Mouse (Mus musculus) heart, adult 8-10 months (tissue): ENCODE measurements around the gene Nenf. TPM values are rescaled to one million over a fixed set of nuclear protein-coding genes. Genes with fewer than 3 reads are reported as not detected.

Experiments used
- DNase-seq: peaks from one replicate; pipeline ENCODE4 v3.0.0; 2022; ENCODE audit warnings: low spot score
- total RNA-seq, 4 experiments: library from RNA; stranded (reverse); gene quantifications; 2 replicates each; pipeline ENCODE4 v1.2.4; 2022

Nenf gene
- total RNA-seq, 4 experiments from 2014 or later, result 90.1 to 115 (median 111) TPM

GRCm38 (mm10) chr1:191283110-191284040 lies 34.6 kb downstream of the Nenf start:
- no peak for DNase-seq

DNA sequence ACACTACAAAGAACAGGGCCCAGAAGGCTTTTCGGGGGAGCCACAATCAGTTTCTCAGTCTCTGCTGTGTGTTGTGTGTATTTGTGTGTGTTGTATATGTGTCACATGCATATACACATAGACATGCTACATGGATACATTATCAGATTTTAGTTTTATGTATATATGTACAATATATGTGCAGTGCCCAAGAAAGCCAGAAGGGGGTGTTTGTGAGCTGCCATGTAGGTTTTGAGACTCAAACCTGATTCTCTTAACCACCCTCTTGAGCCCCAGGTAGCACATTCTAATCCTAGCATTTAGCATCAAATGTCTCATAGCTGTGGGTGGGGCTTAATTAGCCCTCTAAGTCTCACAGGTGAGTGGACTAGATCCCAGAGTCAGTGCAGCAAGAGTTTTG lies 35.7 kb downstream of the Nenf start:
- no peak for DNase-seq

DNA sequence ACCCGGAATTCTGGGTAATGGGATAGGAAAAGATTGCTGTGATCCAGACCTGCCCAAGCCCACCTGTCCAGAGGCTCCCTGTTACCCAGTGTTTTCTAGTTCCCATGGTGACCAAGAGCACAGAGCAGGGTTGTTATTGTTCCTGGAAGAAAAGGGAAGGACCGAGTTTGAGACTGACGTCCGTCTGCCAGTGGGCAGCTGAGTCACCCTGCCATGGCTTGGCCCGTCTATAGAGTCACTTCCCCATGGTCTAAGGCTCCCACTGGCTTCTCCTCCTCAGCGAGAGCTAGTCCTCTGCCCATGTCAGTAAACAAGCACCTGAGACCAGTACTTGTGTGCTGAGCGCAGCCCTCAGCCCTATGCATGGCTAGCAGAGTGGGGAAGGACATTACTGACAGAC lies 36.8 kb downstream of the Nenf start:
- no peak for DNase-seq

GRCm38 (mm10) chr1:191278324-191278723 lies 39.7 kb downstream of the Nenf start:
- no peak for DNase-seq

DNA sequence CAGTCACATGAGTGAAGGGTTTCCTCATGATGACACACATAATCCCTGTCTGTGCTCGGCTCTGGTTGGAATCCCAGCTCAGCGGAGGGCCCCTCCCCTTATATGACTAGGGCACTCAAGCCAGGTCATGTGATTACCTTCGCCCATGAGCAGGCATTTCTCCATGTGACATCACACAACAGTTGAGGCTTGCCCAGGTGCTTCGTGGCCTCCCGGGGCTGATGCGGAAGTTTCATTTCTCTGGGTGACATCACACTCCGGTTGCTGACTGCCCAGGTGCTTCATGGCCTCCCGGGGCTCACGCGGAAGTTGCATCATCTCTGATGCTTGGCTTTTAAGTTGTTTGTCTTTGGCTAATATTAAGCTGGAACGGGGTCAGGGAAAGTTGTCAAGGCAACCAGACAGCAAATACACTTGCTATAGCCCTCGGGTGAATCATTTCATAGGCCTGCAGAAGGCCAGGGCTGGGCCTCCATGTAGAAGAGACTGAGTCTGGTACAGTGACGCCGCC lies 40.4 kb downstream of the Nenf start:
- DNase-seq, result peak; percentile 45

GRCm38 (mm10) chr1:191276181-191276580 lies 41.8 kb downstream of the Nenf start:
- DNase-seq, result no peak

DNA sequence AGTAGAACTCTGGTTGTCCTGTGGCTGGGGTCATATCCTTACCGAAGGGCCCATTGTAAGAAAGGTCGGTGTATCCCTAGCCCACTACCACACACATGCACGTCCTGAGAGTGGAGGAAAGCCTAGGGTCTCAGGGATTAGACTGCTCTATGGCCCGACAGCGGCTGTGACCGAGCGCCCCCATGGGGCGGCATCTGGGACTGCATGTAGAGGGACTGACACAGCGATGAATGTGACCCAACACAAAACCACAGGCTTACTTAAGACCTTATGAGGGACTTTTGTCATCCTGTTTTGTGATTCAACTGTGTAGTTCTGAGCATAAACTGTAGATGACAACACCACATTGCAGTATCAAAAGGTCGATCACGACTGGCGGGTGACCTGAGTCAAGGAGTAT lies 42.5 kb downstream of the Nenf start:
- peak; percentile 54 for DNase-seq

DNA sequence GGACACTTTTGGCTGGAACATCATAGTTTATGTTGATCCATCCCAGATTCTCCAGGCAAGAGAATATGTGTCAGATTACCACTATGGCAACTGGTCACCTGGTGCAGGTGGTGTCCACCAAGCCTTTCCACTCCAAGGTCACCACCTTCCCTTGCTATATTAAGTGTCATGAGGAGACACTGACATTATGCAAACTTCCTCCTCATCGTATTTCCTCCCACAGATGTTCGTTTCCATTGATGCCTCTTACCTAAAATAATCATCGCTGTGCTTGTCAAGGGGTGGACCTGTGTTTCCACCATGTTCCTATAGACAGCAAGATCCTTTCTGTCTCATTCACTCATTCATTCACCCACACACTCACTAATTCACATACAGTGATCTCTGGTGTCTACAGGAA lies 45.3 kb downstream of the Nenf start:
- DNase-seq, result no peak

GRCm38 (mm10) chr1:191269648-191269952 lies 48.4 kb downstream of the Nenf start:
- DNase-seq, result no peak

GRCm38 (mm10) chr1:191268797-191269647 lies 49.0 kb downstream of the Nenf start:
- DNase-seq, result no peak

- no peak for DNase-seq
Measured at GRCm38 (mm10) chr1:191267856-191268255, 50.1 kb downstream of the Nenf start.

DNA sequence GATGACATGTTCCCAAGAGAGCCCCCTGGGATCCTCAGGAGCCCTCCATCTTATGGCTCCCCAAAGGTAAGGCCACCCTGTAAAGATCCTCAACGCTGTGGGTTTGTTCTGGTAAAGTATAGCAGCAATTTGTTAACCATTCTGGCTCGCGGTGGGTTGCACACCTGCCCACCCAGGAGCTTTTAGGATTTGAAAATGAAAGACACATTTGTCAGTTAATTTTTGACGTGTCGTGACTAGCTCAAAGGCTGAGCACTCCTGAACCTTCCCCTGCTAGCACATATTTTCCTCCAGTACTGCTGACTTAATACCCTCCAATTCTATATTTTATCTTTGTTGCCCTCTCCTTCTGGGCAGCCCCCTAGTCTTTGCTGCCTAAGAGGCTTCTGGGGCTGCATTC lies 50.8 kb downstream of the Nenf start:
- no peak for DNase-seq

GRCm38 (mm10) chr1:191263471-191263870 lies 54.5 kb downstream of the Nenf start:
- DNase-seq, result no peak

DNA sequence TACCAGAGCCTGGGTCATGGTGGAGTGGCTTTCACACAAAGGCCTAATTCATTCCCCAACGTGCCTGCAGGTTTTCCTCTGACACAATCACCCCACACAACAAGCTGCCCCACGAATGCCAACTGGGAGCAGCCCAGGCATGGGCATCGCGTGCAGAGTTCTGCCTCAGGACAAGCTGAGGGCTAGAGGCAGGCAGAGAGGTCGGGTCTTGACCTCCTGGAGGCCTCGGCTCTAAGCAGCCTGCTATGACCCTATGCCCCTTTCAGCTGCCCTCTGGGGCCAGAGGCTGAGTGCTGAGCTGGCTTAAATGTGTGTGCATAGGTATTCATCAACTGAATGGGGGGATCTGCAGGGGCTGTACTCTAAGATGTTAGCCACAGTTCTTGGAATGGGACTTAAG lies 56.1 kb downstream of the Nenf start:
- DNase-seq, result no peak

- DNase-seq, result no peak
Measured at GRCm38 (mm10) chr1:191259661-191260060, 58.3 kb downstream of the Nenf start.

DNA sequence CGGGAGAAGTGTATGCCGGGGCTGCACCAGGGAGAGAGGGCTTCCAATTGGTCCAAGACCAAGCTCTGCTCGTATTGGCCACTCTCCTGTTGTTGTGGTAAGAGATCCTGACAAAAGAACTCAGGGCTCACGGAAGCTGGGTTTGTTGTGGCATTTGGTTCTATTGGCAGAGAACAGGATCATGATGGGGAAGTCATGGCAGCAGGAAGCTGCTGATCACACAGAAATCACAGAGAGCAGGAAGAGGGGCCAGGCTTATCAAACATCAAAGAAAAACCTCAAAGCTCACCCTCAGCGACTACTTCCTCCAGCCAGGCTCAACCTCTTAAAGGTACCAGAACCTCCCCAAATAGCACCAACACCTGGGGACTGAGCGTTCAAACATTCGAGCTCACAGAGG lies 58.9 kb downstream of the Nenf start:
- DNase-seq, result peak; percentile 13

GRCm38 (mm10) chr1:191258521-191258920 lies 59.5 kb downstream of the Nenf start:
- no peak for DNase-seq

DNA sequence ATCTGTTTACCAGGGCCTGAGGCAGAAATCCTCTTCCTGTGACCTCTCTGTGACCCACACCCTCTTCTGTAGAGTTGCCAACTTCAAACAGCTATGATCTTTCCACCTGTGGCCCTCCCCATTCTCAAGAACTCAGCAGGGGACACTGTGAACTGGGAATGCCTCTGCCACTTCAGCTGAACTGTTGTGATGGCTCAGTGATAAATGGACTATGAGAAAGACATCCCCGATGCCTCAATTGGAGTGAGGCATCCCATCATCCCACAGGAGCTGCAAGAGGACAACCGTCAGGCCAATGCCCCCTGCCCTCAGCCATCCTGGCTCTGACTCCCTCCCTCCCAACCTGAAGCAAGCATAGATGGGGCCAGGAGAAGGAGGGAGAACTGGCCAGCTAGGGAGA lies 60.0 kb downstream of the Nenf start:
- DNase-seq, result no peak

DNA sequence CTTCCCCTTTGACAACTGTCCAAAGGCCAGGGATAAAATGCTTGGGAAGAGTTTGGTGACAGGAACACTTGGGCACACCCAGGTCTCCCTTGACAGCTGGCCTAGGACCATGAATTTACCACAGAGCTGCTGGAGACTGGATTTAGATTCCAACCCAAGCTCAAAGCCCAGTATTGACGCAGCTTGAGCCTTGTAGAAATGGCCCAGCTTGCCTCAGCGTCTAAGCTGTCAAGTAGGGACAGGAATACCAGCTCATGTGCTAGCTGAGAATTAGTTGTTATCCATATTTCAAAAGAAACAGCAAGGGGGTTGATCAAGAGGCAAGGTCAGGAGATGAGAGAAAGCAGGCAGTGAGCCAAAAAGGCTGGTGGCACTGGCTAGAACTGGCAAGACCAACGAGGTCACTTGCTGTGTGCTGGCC lies 60.6 kb downstream of the Nenf start:
- DNase-seq, result no peak
